Mouse (Mus musculus) intestine, postnatal 0 days (tissue): ENCODE data around the gene Plin3. TPM values are rescaled to one million over a fixed set of nuclear protein-coding genes. Genes with fewer than 3 reads are reported as not detected.

Source experiments
- ATAC-seq: fragments of 200-750 bp; cut with Nextera tagmentation; 2 replicates; pipeline ENCODE4 v1.8.0; 2017; ENCODE audit warnings: mild to moderate bottlenecking, moderate TSS enrichment, moderate library complexity
- H3K27ac ChIP-seq: fragments of 300-500 bp; sonication (generic); 2 replicates; pipeline ENCODE4 v1.5.1; 2014; ENCODE audit warnings: mild to moderate bottlenecking, low read depth, low read length, moderate library complexity
- H3K27me3 ChIP-seq: fragments of 300-500 bp; sonication (generic); replicated peaks from 2 replicates; pipeline ENCODE4 v1.6.1; 2014; ENCODE audit warnings: low read length, mixed read lengths; ENCODE audit not compliant: control insufficient read depth, insufficient read depth
- H3K36me3 ChIP-seq: fragments of 300-500 bp; sonication (generic); 2 replicates; pipeline ENCODE4 v1.6.1; 2014; ENCODE audit warnings: mild to moderate bottlenecking, moderate library complexity; ENCODE audit not compliant: control insufficient read depth, insufficient read depth
- H3K4me1 ChIP-seq: fragments of 300-500 bp; sonication (generic); replicated peaks from 2 replicates; pipeline ENCODE4 v1.6.1; 2014; ENCODE audit warnings: antibody characterized with exemption, low read length, mixed read lengths; ENCODE audit not compliant: control insufficient read depth, insufficient read depth
- H3K4me2 ChIP-seq: fragments of 300-500 bp; sonication (generic); replicated peaks from 2 replicates; pipeline ENCODE4 v1.6.1; 2014; ENCODE audit warnings: low read depth, mild to moderate bottlenecking, moderate library complexity
- H3K4me3 ChIP-seq: fragments of 300-500 bp; sonication (generic); 2 replicates; pipeline ENCODE4 v1.5.1; 2014; ENCODE audit warnings: low read depth, low read length
- H3K9ac ChIP-seq: fragments of 300-500 bp; sonication (generic); 2 replicates; pipeline ENCODE4 v1.6.1; 2014; ENCODE audit warnings: mild to moderate bottlenecking, low read depth, low read length
- H3K9me3 ChIP-seq: fragments of 300-500 bp; sonication (generic); 2 replicates; pipeline ENCODE4 v1.6.1; 2016; ENCODE audit warnings: mixed run types; ENCODE audit not compliant: control insufficient read depth
- CTCF ChIP-seq: sonication (generic); IDR thresholded peaks from 2 replicates; pipeline ENCODE4 v1.5.1; 2016; ENCODE audit warnings: low read depth, mild to moderate bottlenecking, control low read depth, antibody characterized with exemption, moderate library complexity
- WGBS: fragments of 180-500 bp; shearing (Covaris S2); extraction: QIAGEN DNeasy Blood & Tissue Kit; methylation state at CpG from one replicate; pipeline ENCODE4 v1.1.7; 2014; 5-methylcytosine and 5-hydroxymethylcytosine counted together
- polyA plus RNA-seq: library from polyadenylated mRNA; unstranded; fragments of >200 nt; fragmentation: Nextera tagmentation; extraction: Ambion mirVana; gene quantifications from 2 replicates; pipeline ENCODE4 v1.2.1, GENCODE M21; 2015

Gene Plin3
- polyA plus RNA-seq, 1 experiment from 2014 or later, result 521 TPM

DNA sequence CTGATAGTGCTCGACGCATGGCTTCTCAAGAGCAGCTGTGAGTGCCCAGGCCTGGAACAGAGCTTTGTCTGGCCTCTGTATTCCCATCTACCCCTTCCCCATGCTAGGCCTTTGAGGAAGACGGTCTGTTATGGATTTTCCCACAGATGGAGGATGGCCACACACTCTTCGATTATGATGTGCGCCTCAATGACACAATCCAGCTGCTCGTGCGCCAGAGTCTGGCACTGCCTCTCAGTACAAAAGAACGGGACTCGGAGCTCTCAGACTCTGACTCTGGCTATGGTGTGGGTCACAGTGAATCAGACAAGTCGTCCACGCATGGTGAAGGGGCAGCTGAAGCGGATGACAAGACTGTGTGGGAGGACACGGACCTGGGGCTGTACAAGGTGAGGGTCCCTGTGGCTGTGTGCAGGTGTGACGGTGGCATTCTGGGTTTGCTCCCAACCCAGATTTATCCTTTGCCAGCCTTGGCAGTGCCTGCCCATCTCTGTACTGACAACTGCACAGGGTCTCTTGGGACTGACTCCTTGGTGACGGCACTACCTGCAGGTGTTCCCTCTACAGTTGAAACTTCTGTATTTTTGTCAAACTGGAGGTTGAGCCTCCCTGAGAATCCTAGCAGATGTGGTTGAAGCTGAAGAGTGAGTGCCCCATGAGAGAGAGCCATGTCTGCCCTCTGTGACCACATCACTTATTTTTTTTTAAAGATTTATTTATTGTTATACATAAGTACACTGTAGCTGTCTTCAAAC lies 16.7 kb upstream of the Plin3 start:
- Histone ChIP-seq H3K9ac (no peak overlapping the region), H3K4me2 (no peak overlapping the region), H3K27me3 (no peaks in the 10 kb centered on the region), H3K4me3 (no peak overlapping the region), H3K27ac (no peak overlapping the region), H3K36me3 (peaks cover 45% of the 10 kb centered on the region), H3K4me1 (no peaks in the 10 kb centered on the region), H3K9me3 (no peaks in the 10 kb centered on the region)
- TF ChIP-seq CTCF, result no peak
- WGBS, result 83% methylated on average over 15 of the region's 15 CpGs
- ATAC-seq, result no peak

DNA sequence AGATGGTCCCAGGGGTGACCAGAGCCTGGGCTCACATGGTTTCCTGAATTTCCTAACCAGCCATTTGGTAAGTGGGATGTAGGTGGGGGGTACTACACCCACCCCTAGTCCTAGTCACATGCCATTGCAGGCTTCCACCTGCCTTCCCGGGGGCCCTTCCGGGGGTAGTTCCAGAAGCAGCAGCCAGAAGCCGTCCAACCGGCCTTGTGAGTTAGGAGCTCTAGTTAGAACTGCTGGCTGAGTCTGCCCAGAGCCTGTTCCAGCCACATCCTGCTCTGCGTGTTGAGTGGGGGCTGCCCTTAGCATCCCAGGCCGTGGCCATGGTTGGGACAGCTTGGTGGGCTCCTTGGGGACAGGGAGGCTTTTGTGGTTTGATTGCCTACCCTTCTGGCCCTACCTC lies 15.4 kb upstream of the Plin3 start:
- H3K9me3 ChIP-seq, result no peaks in the 10 kb centered on the region
- no peak overlapping the region for H3K27ac ChIP-seq
- H3K4me1 ChIP-seq, result no peaks in the 10 kb centered on the region; the same call in 1 of the 2 replicates
- TF ChIP-seq CTCF, result no peak
- no peak for ATAC-seq
- H3K4me3 ChIP-seq, result no peak overlapping the region
- 48% methylated on average over 6 of the region's 6 CpGs for WGBS
- H3K4me2 ChIP-seq, result 0 out of 2 replicates have a peak overlapping the region, but pooled peaks have one; percentile 3
- no peaks in the 10 kb centered on the region for H3K27me3 ChIP-seq
- peaks cover 34% of the 10 kb centered on the region for H3K36me3 ChIP-seq
- H3K9ac ChIP-seq, result no peak overlapping the region; the same call in 1 of the 2 replicates

- 0 out of 2 replicates have a peak overlapping the region, but pooled peaks have one; percentile 35 for H3K27ac ChIP-seq
- peak; percentile 42 for ATAC-seq
- WGBS, result 30% methylated on average over 8 of the region's 8 CpGs
- TF ChIP-seq CTCF, result peak; percentile 77
- H3K4me3 ChIP-seq, result no peak overlapping the region
- H3K27me3 ChIP-seq, result no peaks in the 10 kb centered on the region
- H3K9me3 ChIP-seq, result no peaks in the 10 kb centered on the region
- H3K4me2 ChIP-seq, result peak overlapping the region; percentile 99
- no peaks in the 10 kb centered on the region; the same call in 1 of the 2 replicates for H3K4me1 ChIP-seq
- peaks cover 20% of the 10 kb centered on the region for H3K36me3 ChIP-seq
- no peak overlapping the region for H3K9ac ChIP-seq
These were observed 13.2 kb upstream of the Plin3 start for GRCm38 (mm10) chr17:56305826-56306225.

- Histone ChIP-seq H3K27ac (0 out of 2 replicates have a peak overlapping the region, but pooled peaks have one; percentile 29), H3K9ac (no peak overlapping the region), H3K4me1 (no peaks in the 10 kb centered on the region; the same call in 1 of the 2 replicates), H3K36me3 (peaks cover 17% of the 10 kb centered on the region), H3K27me3 (no peaks in the 10 kb centered on the region), H3K4me3 (peak overlapping the region; percentile 78), H3K9me3 (no peaks in the 10 kb centered on the region), H3K4me2 (peak overlapping the region; percentile 99)
- no peak for TF ChIP-seq CTCF
- WGBS, result 18% methylated on average over 9 of the region's 9 CpGs
- no peak for ATAC-seq
These were observed 12.5 kb upstream of the Plin3 start for GRCm38 (mm10) chr17:56305156-56305555.

- Histone ChIP-seq H3K4me2 (peak overlapping the region; percentile 99), H3K9me3 (no peaks in the 10 kb centered on the region), H3K4me1 (no peaks in the 10 kb centered on the region; the same call in 1 of the 2 replicates), H3K4me3 (peak overlapping the region; percentile 78), H3K27me3 (no peaks in the 10 kb centered on the region), H3K27ac (no peak overlapping the region), H3K9ac (peak overlapping the region; percentile 58; the same call in 1 of the 2 replicates), H3K36me3 (peaks cover 16% of the 10 kb centered on the region; the same call in 1 of the 2 replicates)
- 5% methylated on average over 11 of the region's 11 CpGs for WGBS
- no peak for ATAC-seq
- TF ChIP-seq CTCF, result no peak
These were observed 12.0 kb upstream of the Plin3 start for GRCm38 (mm10) chr17:56304718-56305117.

- no peaks in the 10 kb centered on the region; the same call in 1 of the 2 replicates for H3K4me1 ChIP-seq
- no peaks in the 10 kb centered on the region for H3K27me3 ChIP-seq
- H3K4me3 ChIP-seq, result peak overlapping the region; percentile 78
- peak overlapping the region; percentile 99 for H3K4me2 ChIP-seq
- peak overlapping the region; percentile 58 for H3K9ac ChIP-seq
- H3K27ac ChIP-seq, result peak overlapping the region; percentile 64; the same call in 1 of the 2 replicates
- no peaks in the 10 kb centered on the region for H3K9me3 ChIP-seq
- WGBS, result under 1% methylated on average over 68 of the region's 68 CpGs
- no peak for TF ChIP-seq CTCF
- peaks cover 10% of the 10 kb centered on the region; the same call in 1 of the 2 replicates for H3K36me3 ChIP-seq
- peak; percentile 72 for ATAC-seq
These were observed 11.3 kb upstream of the Plin3 start for GRCm38 (mm10) chr17:56303847-56304586.
